Comparison of ENCODE assay signal across 8 mouse cellular contexts in genomic region chr2:92883912-92884243, GRCm38 (mm10). TPM values are rescaled to one million over a fixed set of nuclear protein-coding genes. Genes with fewer than 3 reads are reported as not detected.
DNase-seq lines count a peak whose midpoint lies in the region; ATAC-seq and TF ChIP-seq lines count a peak whose summit lies in the region.
"Had no signal": no experiment of that assay in that cellular context is flagged by ENCODE, and none has a peak within 500 bp of the region (broad histone marks: within the 10 kb centered on the region; RNA-seq: fewer than 3 reads in every experiment).

No protein-coding gene starts in this region.

- H3K27me3 ChIP-seq in embryonic facial prominence, embryonic 14.5 days (replicated peaks; ENCODE audit: control insufficient read depth, insufficient read depth, low read length), result no peaks in the 10 kb centered on the region
- no peaks in the 10 kb centered on the region for H3K27me3 ChIP-seq in midbrain, postnatal 0 days (ENCODE audit: insufficient read depth, low read length)

- H3K4me3 ChIP-seq in embryonic facial prominence, embryonic 14.5 days (ENCODE audit: low read depth, low read length), result no peak overlapping the region
- no peak overlapping the region for H3K4me3 ChIP-seq in midbrain, postnatal 0 days (ENCODE audit: low read depth, low read length)
- H3K4me3 ChIP-seq: myocyte had no signal

- ATAC-seq in embryonic facial prominence, embryonic 14.5 days (ENCODE audit: low read depth), result peak; percentile 31; the same call in 1 of the 2 replicates
- no peak for ATAC-seq in midbrain, postnatal 0 days (ENCODE audit: low FRiP score)

- TF ChIP-seq CTCF in midbrain, postnatal 0 days (IDR thresholded peaks at IDR 0.05), result no peak

- no peaks in the 10 kb centered on the region for H3K36me3 ChIP-seq in embryonic facial prominence, embryonic 14.5 days (ENCODE audit: control insufficient read depth, insufficient read depth, low read length)
- H3K36me3 ChIP-seq in midbrain, postnatal 0 days (ENCODE audit: insufficient read depth, low read length), result no peaks in the 10 kb centered on the region

- H3K4me1 ChIP-seq in embryonic facial prominence, embryonic 14.5 days (ENCODE audit: control insufficient read depth, insufficient read depth, low read length), result peaks cover 7% of the 10 kb centered on the region; the same call in 1 of the 2 replicates
- no peaks in the 10 kb centered on the region for H3K4me1 ChIP-seq in midbrain, postnatal 0 days (ENCODE audit: insufficient read depth, low read length)

- 0% methylated on average over 2 of the region's 2 CpGs for WGBS in embryonic facial prominence, embryonic 14.5 days
- WGBS in midbrain, postnatal 0 days, result 0% methylated on average over 2 of the region's 2 CpGs

- DNase-seq in ovary, adult 18-20 months (ENCODE audit: low spot score), result peak; percentile 7
- DNase-seq in ovary, postnatal 10 days (ENCODE audit: low spot score), result no peak
- peak; percentile 79 for DNase-seq in embryonic facial prominence, embryonic 14.5 days (ENCODE audit: low spot score)
- DNase-seq in kidney, postnatal 25 days, result peak; percentile 42 to 54
- DNase-seq in midbrain, postnatal 0 days (ENCODE audit: low spot score), result peak; percentile 47
- DNase-seq in gastrocnemius, postnatal 4 days (ENCODE audit: low spot score in 2 of 2), result no peak
- DNase-seq in adipocyte (ENCODE audit: low spot score), result no peak

- no peaks in the 10 kb centered on the region for H3K9me3 ChIP-seq in embryonic facial prominence, embryonic 14.5 days (ENCODE audit: control insufficient read depth, low read length)
- no peaks in the 10 kb centered on the region for H3K9me3 ChIP-seq in midbrain, postnatal 0 days (ENCODE audit: low read length)

- H3K27ac ChIP-seq in embryonic facial prominence, embryonic 14.5 days (replicated peaks; ENCODE audit: low read depth, low read length), result peak overlapping the region; percentile 61; the same call in 1 of the 2 replicates
- no peak overlapping the region for H3K27ac ChIP-seq in midbrain, postnatal 0 days (ENCODE audit: low read depth, low read length)

- H3K4me2 ChIP-seq in embryonic facial prominence, embryonic 14.5 days (ENCODE audit: low read depth, low read length), result peak overlapping the region; percentile 42; the same call in 1 of the 2 replicates
- no peak overlapping the region for H3K4me2 ChIP-seq in midbrain, postnatal 0 days (ENCODE audit: low read depth, low read length, poor library complexity, severe bottlenecking)

- no peak overlapping the region for H3K9ac ChIP-seq in embryonic facial prominence, embryonic 14.5 days (ENCODE audit: low read depth, low read length)
- H3K9ac ChIP-seq in midbrain, postnatal 0 days (replicated peaks; ENCODE audit: low read length, poor library complexity, severe bottlenecking), result no peak overlapping the region

RNA-seq across cellular contexts. Expression of gene Syt13, which starts 31.0 kb away (rescaled TPM):
- 8.7 and 11.6 TPM in 2 replicates for polyA plus RNA-seq in embryonic facial prominence, embryonic 14.5 days (2014; fragmentation: Nextera tagmentation; extraction: Ambion mirVana)
- total RNA-seq in midbrain, postnatal 0 days (2014; rRNA removed), result 188 and 190 TPM in 2 replicates
- 106 and 107 TPM in 2 replicates for polyA plus RNA-seq in midbrain, postnatal 0 days (2015; fragmentation: Nextera tagmentation; extraction: Ambion mirVana)
- 1 to 10 TPM; 3.5 to 4.1 TPM for total RNA-seq in gastrocnemius, postnatal 4 days (2021)

Comparison
In these comparisons a context has a peak if more than half of its experiments do, and no peak if none do; other contexts are left out.
1. DNase-seq: peak in ovary, adult 18-20 months (single experiment), embryonic facial prominence, embryonic 14.5 days (single experiment), kidney, postnatal 25 days (2 of 2) and midbrain, postnatal 0 days (single experiment); none in ovary, postnatal 10 days (single experiment), gastrocnemius, postnatal 4 days (0 of 2) and adipocyte (single experiment).
2. RNA of gene Syt13, which starts 31.0 kb away (total RNA-seq): 188 to 190 TPM in midbrain, postnatal 0 days; 3.5 to 4.1 TPM in gastrocnemius, postnatal 4 days; every median in the first group is over 10 times any median in the second.